Mouse (Mus musculus): ENCODE measurements around the gene Ddx54.

- no peak for TF ChIP-seq EP300 (IDR thresholded peaks at IDR 0.05; ENCODE audit: low read depth)
- TF ChIP-seq CTCF (IDR thresholded peaks at IDR 0.05; ENCODE audit: low read depth): no peak
Observed at GRCm38 (mm10) chr5:120605241-120605661, 7.3 kb upstream of the Ddx54 start.

Data from liver, embryonic 14.5 days (tissue).